Mouse (Mus musculus) liver, embryonic 14 days (tissue): ENCODE data around the gene Arhgef2. TPM values are rescaled to one million over a fixed set of nuclear protein-coding genes. Genes with fewer than 3 reads are reported as not detected.

Source experiments
- polyA plus RNA-seq: library from polyadenylated mRNA; depleted of rRNA; stranded (reverse); fragments of >200 nt; gene quantifications from 2 replicates; pipeline ENCODE4 v1.2.3, GENCODE M21; 2012; rRNA removed

Gene Arhgef2
- 8.0 and 11.1 TPM in 2 replicates for polyA plus RNA-seq

GRCm38 (mm10) chr3:88605666-88606065 is at the start of gene Arhgef2:
Gene Arhgef2 (plus strand): TSS chr3:88605966.

DNA sequence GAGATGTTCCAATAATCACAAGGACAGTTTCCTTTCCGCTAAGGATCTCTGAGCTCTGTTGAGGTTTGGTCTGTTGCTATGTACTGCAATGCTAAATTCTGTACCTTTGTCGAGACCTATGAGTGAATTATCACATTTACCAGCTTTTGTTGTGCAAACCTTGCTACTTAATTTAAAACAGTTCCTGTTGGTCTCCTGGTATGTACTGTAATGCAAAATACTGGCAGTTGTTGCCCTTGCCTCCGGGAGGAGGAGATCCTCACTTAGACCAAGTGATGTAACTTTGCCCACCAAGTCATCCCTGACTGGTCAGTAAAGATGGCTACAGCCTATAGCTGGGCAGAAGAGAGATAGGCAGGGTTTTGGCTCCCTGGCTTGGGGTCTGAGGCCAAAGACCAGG is 30.2 kb upstream of the Arhgef2 start, which contains the start of gene Ssr2:
Gene Ssr2 (plus strand): TSS at position 337 of the 400 bp plus-strand sequence.

GRCm38 (mm10) chr3:88652846-88653515 is 47.2 kb downstream of the Arhgef2 start, which contains the start of gene Rxfp4:
Gene Rxfp4 (minus strand): TSS chr3:88653142.

DNA sequence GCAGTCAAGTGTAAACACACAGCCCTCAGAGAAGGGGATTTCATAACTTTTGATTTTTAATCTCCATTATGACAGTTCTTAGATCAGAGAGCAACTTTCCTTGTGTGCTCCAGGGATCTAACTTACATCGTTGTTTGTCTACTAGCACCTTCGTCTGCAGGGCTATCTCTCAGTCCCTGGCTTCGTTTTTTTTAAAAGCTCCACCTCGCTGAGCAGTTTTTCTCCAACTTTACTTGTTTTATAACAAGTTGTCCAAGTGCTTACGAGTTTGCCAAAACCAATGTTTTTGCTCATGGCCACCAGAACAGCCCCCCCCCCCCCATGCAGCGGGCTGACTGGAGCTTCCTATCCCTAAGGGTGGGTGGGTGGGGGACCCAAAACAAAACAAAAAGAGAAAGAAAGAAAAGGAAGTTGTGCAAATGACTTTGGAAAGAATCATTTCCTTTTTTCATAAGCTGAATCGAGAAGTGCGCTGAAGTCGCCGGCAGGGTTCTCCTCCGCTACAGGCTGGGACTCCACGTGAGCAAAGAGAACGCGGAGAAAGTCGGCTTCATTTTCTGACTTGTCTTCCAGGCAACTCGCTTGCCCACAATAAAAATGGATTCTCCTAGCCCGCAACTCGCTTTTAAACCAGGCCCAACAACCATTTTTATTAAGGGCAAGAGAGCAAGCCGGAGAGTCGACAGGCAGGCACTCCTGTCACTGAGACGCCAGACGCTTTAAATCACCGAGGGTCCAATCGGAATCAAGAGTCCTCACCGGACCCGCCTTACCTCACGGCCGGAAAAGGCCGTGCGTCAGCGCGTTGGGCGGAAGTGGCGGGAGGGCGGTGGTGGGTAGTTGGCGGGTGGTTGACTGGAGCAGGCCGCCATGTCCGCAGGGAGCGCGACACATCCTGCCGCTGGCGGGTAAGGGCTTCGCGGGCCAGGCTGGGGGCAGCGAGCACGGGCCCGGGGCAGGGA is 79.5 kb downstream of the Arhgef2 start, which contains the start of gene Khdc4:
Gene Khdc4 (plus strand): TSS at position 824 of the 962 bp plus-strand sequence.

Other genes with a start within 250 kb of the Arhgef2 start
- 6.3 and 7.4 TPM in 2 replicates for gene Paqr6, start 241.4 kb upstream of the Arhgef2 start, polyA plus RNA-seq
- 0.31 and 0.45 TPM in 2 replicates for gene Bglap3, start 233.2 kb upstream of the Arhgef2 start, polyA plus RNA-seq
- not detected in 2 replicates for gene Bglap2, start 227.3 kb upstream of the Arhgef2 start, polyA plus RNA-seq
- gene Bglap, start 221.5 kb upstream of the Arhgef2 start, polyA plus RNA-seq = not detected in 2 replicates
- 57.8 and 64.4 TPM in 2 replicates for gene Pmf1, start 195.6 kb upstream of the Arhgef2 start, polyA plus RNA-seq
- 7.5 and 8.9 TPM in 2 replicates for gene Slc25a44, start 180.8 kb upstream of the Arhgef2 start, polyA plus RNA-seq
- 11.0 and 13.4 TPM in 2 replicates for gene Sema4a, start 144.8 kb upstream of the Arhgef2 start, polyA plus RNA-seq
- 62.2 and 64.1 TPM in 2 replicates for gene Lmna, start 96.0 kb upstream of the Arhgef2 start, polyA plus RNA-seq
- 1.2 and 1.3 TPM in 2 replicates for gene Mex3a, start 73.6 kb upstream of the Arhgef2 start, polyA plus RNA-seq
- 0.12 and 0.32 TPM in 2 replicates for gene Rab25, start 57.7 kb upstream of the Arhgef2 start, polyA plus RNA-seq
- gene Lamtor2, start 52.9 kb upstream of the Arhgef2 start, polyA plus RNA-seq = 70.8 and 71.2 TPM in 2 replicates
- 21.4 and 23.9 TPM in 2 replicates for gene Ubqln4, start 52.2 kb upstream of the Arhgef2 start, polyA plus RNA-seq
- gene Ssr2, start 30.1 kb upstream of the Arhgef2 start, polyA plus RNA-seq = 151 and 178 TPM in 2 replicates
- gene Rxfp4, start 47.2 kb downstream of the Arhgef2 start, polyA plus RNA-seq = not detected in 2 replicates
- 28.2 and 33.3 TPM in 2 replicates for gene Khdc4, start 79.8 kb downstream of the Arhgef2 start, polyA plus RNA-seq
- gene Rit1, start 110.9 kb downstream of the Arhgef2 start, polyA plus RNA-seq = 20.2 and 22.1 TPM in 2 replicates
- gene Syt11, start 169.2 kb downstream of the Arhgef2 start, polyA plus RNA-seq = 0.40 and 0.62 TPM in 2 replicates
- 6.3 and 7.3 TPM in 2 replicates for gene Gon4l, start 229.3 kb downstream of the Arhgef2 start, polyA plus RNA-seq